Mouse (Mus musculus): ENCODE data around the gene Stx18.
A peak's percentile ranks its signal among the peaks of the same experiment; 100 is the strongest.

GRCm38 (mm10) chr5:38085561-38086392, 47.2 kb downstream of the Stx18 start:
- TF ChIP-seq CTCF (IDR thresholded peaks at IDR 0.05; ENCODE audit: low read depth) (peak; percentile 89), EP300 (IDR thresholded peaks at IDR 0.05; ENCODE audit: low read depth) (no peak)
